Mouse (Mus musculus): ENCODE data around the gene Ttc27. TPM values are rescaled to one million over a fixed set of nuclear protein-coding genes. Genes with fewer than 3 reads are reported as not detected.

Gene Ttc27
- polyA plus RNA-seq, 1 experiment from 2014 or later, result 29.1 TPM

DNA sequence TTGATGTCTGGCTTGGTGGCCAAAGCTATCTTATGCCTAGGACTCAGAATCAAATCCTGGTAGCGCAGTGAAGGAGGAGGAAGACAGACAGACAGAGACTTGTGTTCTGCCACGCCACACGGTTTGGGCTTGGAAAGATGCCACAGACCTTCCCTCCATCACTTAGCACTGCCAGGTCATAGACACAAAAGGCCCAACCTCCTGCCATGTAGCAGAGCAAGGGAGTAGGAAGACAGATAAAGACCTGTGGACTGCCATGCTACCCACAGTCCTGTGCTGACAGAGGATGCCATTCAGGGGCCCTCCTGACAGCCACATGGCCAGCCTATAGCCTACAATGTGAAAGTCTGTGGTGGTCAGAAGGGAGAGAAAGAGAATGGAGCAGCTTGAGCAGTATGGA, 187.4 kb downstream of the Ttc27 start:
- no peak overlapping the region for H3K4me3 ChIP-seq
- peak; percentile 5 for DNase-seq (ENCODE audit: low spot score)
- H3K27ac ChIP-seq (replicated peaks), result no peak overlapping the region
- peaks cover 4% of the 10 kb centered on the region for H3K9me3 ChIP-seq
- H3K36me3 ChIP-seq (replicated peaks), result no peaks in the 10 kb centered on the region
- H3K4me1 ChIP-seq, result 0 out of 2 replicates have a peak, but pooled peaks cover 8% of the 10 kb centered on the region
- 94% methylated on average over 3 of the region's 3 CpGs for WGBS
- H3K27me3 ChIP-seq (replicated peaks; ENCODE audit: low read depth, poor library complexity, severe bottlenecking), result no peaks in the 10 kb centered on the region

- H3K36me3 ChIP-seq (replicated peaks), result no peaks in the 10 kb centered on the region
- no peak overlapping the region for H3K27ac ChIP-seq (replicated peaks)
- no peaks in the 10 kb centered on the region for H3K4me1 ChIP-seq
- no peak overlapping the region for H3K4me3 ChIP-seq
- 92% methylated on average over 2 of the region's 2 CpGs for WGBS
- no peaks in the 10 kb centered on the region for H3K27me3 ChIP-seq (replicated peaks; ENCODE audit: low read depth, poor library complexity, severe bottlenecking)
- no peak for DNase-seq (ENCODE audit: low spot score)
- H3K9me3 ChIP-seq, result 0 out of 2 replicates have a peak, but pooled peaks cover 6% of the 10 kb centered on the region
Measured at GRCm38 (mm10) chr17:74912995-74913394, 195.5 kb downstream of the Ttc27 start.

Other genes starting within 250 kb of the Ttc27 start
- 31.4 and 34.8 TPM in 2 replicates for gene Yipf4, start 228.2 kb upstream of the Ttc27 start, polyA plus RNA-seq (2016; fragmentation: Nextera tagmentation; extraction: Ambion mirVana)
- 92.4 and 99.8 TPM in 2 replicates for gene Birc6, start 189.4 kb upstream of the Ttc27 start, polyA plus RNA-seq (2016; fragmentation: Nextera tagmentation; extraction: Ambion mirVana)